Mouse (Mus musculus): ENCODE data around the gene Gm49333.

Gene Gm49333

DNA sequence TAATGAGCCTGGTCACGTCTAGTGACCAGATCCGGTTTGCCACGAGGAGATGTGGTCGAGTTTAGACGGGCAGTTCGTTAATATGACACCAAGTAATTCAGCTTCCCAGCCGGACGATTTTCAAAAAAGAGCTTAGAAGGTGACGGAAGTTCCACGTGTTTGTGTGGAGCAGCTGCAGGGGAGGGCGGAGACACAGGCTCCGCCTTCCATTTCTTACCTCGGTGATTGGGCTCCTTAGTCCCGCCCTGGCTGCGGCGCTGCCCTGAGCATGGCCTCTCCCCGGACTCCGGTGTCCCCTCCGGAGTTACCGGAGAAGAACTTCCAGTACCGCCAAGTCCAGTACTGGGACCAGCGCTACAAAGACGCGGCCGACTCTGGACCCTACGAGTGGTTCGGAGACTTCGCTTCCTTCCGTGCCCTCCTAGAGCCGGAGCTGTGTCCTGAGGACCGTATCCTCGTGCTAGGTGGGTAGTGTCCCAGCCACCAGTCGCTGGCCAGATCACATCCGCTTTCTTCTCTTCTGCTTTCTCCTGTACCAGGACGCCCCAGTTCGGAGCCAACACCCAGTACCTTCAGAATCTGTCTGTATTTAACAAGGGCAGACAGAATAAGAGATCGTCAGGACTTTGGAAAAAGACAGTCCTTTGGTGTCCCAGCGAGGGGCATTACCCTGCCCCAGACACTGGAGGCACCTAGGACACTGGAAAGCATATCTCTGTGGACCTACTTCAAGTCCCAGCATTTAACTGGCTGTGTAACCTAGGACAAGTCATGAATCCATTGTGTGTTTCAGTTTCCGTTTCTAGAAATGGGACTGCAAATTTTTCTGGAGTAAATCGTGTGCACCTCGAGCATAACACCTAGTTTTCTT, at the start of gene Gm49333, which contains the start of the genes Eef1akmt4 and Alg3:
Gene Gm49333, plus strand, starts transcription at position 254 of the 871 bp plus-strand sequence.
Gene Eef1akmt4, plus strand, starts transcription at position 237 of the 871 bp plus-strand sequence.
Gene Alg3, minus strand, starts transcription at position 379 of the 871 bp plus-strand sequence.
- DNase-seq (ENCODE audit: low spot score in 2 of 2), result peak; percentile 87

DNA sequence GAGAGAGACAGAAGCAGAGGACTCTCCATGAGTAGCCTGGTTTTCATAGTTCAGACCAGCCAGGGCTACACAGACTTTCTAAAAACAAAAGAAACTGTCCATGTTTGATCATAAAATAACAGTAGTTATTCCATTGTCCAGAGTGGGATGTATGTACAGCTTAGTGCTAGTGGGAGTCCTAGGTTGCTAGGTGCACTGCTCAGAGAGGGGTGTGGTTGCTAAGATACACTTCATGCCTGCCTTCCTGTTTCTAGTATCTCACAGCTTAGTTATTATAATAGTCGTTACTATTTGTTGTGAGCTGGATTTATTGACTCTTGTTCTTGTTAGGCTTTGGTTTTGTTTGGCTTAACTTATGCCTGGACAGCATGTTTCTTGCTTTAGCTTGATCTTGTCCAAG, 46.3 kb upstream of the Gm49333 start:
- no peak for DNase-seq (ENCODE audit: low spot score in 2 of 2)

DNA sequence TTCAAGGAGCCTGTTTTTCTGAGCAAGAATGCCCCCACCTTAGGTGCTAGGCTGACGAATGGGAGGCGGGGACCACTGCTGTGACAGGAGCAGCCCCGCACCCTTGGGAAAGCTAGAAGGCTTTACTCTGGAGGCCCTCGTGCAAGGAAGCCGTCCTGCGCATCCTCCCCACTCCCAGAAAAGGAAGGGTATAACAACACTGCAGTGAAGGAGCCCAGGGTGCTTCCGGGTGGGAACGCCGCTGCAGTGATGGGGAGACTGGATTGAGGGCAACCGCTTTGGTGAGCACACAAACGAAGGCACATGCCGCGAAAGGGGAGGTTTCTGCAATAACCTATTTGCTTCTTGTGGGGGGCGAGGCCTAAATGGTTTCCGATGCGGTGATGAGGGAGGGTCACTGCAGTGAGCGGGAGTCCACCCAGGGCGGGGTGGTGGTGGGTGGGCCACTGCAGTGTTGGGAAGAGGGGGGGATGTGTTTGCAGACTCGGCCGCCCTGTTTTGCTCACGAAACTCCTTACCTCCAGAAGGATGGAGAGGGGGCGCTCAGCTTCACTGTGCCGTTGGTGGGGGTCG, 22.0 kb upstream of the Gm49333 start, which contains the start of gene Vwa5b2:
Gene Vwa5b2, plus strand, starts transcription at position 106 of the 573 bp plus-strand sequence.
- no peak for DNase-seq (ENCODE audit: low spot score in 2 of 2)

DNA sequence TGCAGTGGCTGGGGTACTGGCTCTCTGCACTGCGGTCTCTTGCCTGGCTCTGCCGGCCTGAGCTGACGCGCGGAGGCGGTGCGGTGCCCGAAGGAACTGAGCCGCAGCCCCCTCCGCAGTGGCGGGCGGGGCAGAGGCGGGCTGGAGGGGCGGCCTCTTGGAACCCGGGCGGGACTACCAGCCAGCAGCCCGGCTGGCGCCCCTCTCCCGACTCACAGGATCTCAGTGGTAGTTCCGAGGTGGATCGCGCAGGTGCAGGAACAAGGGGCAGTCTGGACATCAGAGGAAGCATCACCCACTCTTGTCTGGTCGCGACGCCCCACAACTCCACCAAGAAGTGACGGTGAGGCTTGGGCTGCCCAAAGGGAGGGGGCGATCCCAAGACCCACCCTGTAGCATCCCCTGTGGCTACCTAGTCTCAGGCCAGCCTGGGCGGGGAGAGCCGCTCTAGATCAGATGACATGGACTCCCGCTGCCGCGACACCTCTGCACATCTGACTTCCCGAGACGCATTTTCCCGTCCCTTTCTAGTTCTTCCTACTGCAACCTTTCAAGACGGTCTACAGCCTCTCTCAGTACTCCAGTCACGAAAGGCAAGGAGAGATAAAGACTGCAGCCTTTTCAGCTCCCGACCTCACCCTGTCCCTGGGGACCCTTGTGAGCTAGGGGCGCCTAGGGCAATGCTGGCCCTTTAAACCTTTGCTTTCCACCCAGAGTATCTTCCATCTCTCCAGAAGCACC, 21.3 kb upstream of the Gm49333 start:
- no peak for DNase-seq (ENCODE audit: low spot score in 2 of 2)

DNA sequence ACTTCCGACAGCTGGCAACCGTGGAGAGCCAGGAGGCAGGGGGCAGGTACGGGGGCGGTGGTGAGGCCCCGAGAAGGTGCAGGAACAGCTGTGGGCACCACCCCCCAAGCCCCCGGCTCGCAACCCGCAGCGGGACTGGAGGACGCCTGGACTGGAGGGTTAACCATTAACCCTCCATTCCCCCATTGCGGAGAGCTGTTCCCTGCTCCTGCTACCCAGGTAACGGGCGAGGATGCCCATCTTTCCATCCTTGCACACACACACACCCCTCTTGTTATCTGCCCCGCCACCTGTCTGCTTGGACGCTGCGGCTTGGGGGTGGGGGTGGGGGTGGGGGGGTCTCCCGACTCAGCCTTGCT, 20.8 kb upstream of the Gm49333 start:
- DNase-seq (ENCODE audit: low spot score in 2 of 2), result no peak

DNA sequence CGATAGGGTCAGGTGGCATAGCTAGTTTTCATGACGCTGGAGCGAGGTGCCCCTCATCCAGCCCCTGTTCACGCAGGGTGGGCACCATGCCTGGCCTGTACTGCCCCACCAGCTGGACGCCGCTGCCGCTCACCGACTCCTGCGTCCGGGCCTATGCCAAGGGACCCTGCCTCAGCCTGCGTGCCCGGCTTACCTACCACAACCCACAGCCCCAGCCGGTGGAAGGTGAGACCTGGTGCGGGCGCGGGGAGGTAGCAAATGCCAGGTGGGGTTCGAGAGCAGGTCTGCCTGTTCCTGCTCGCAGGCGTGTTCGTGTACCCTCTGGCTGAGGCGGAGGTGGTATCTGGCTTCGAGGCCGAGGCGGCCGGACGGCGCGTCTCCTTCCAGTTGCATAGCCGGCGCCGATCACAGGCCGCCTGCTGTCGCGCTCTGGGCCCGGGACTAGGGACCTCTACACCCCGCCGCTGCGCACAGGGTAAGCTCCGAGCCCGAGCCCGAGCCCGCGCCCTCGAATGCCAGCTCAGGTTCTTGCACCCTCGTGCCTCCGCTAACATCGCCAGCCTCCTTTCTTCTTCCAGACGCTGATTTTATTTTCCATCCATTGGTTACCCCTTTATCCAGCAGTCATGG, 20.2 kb upstream of the Gm49333 start:
- no peak for DNase-seq (ENCODE audit: low spot score in 2 of 2)

DNA sequence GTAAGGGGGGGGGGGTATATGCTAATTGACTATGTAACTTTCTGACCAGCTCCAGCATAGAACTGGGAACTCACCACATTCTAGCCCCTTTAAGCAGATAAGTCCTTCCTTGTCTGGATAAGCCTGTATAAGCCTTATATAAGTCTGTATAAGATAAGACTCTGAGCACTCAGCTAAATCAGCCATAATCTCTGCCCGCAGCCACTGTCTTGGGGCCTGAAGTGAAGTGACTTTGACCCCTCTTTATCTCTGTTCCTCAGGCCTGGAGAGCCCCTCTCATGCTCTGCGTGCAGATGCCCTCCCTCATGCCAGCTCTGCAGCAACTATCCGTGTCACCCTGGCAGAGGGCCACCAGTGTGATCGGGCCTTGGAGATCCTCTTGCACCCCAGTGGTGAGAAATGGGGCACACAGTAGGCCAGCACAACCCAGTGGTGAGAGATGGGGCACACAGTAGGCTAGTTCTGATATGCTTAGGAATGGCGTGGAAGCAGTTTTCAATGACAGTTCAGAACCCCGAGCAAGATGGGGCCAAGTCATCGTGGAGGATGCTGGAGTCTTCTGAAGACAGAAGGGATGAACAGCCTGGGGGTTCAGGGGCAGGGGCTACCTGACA, 16.2 kb upstream of the Gm49333 start:
- DNase-seq (ENCODE audit: low spot score in 2 of 2), result no peak

DNA sequence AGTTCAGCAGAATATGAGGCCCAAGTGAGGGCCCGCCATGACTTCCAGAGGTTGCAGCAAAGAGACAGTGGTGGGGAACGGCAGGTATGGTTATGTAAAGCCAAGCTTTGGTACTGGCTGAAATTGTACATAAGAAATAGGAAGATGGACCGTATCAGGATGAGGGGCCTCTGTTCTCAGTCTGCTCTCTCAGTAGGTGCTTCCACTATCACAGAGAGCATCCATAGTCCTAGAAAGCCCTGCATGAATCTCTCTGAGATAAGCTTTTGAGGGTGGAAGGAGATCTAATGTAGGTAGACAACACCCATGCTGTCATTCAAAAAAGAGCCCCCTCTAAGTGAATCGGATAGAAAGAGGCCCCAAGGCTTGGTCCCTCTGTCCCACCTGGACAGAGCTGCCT, 15.7 kb upstream of the Gm49333 start:
- no peak for DNase-seq (ENCODE audit: low spot score in 2 of 2)

DNA sequence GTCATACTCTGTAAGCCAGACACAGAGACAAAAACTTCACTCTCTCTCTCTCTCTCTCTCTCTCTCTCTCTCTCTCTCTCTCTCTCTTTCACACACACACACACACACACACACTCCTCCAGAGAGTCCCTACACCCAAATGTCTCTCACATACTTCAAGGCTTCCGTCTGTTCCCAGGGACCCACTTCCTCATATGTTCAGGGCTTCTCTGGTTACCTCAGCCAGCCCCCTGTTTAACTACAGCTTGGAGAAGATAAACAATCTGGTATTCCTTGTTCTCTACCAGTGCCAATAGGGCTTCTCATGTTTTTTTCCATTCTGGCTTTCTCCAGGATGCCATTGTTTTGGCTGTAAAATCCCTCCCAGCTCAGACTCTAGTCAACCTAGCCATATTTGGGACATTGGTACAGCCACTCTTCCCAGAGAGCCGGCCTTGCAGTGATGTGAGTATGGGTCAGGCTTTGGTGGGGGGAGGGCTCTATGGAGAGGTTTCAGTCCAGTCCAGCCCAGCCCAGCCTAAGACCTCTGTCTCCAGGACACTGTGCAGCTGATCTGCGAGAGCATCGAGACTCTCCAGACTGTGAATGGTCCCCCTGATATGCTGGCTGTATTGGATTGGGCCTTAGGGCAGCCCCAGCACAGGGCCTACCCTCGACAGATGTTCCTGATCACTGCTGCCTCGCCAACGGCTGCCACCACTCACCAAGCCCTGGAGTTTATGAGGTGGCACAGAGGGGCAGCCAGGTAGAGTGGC, 14.5 kb upstream of the Gm49333 start:
- DNase-seq (ENCODE audit: low spot score in 2 of 2), result no peak

DNA sequence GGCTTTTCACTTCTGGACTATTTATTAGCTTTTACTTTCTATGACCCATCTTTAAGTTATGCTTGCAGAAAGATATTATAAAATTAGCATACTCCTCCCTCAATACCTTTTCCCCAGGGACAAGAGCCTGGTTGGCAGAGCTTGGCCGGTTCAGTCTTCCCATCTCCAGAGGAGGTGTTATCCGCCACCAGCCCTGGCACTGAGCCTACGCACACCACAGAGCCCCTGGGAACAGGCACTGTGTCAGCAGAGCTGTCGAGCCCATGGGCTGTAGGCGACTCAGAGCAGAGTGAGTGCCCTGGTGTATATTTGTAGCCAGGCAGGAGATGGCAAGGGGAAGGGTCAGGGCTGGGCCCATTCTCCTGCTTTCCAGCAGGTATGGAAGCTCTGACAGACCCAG, 10.9 kb upstream of the Gm49333 start:
- no peak for DNase-seq (ENCODE audit: low spot score in 2 of 2)

DNA sequence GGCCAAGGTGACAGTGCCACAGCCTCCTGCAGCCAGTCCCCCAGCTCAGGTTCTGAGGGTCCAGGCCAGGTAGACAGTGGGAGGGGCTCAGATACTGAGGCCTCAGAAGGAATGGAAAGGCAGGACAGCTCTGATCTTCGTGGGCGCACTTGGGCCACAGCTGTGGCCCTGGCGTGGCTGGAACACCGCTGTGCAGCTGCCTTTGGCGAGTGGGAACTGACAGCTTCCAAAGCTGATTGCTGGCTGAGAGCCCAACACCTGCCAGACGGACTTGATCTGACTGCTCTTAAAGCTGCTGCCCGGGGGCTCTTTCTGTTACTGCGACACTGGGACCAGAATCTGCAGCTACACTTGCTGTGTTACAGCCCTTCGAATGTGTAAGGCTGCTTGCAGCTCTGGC, 6.7 kb upstream of the Gm49333 start:
- no peak for DNase-seq (ENCODE audit: low spot score in 2 of 2)

DNA sequence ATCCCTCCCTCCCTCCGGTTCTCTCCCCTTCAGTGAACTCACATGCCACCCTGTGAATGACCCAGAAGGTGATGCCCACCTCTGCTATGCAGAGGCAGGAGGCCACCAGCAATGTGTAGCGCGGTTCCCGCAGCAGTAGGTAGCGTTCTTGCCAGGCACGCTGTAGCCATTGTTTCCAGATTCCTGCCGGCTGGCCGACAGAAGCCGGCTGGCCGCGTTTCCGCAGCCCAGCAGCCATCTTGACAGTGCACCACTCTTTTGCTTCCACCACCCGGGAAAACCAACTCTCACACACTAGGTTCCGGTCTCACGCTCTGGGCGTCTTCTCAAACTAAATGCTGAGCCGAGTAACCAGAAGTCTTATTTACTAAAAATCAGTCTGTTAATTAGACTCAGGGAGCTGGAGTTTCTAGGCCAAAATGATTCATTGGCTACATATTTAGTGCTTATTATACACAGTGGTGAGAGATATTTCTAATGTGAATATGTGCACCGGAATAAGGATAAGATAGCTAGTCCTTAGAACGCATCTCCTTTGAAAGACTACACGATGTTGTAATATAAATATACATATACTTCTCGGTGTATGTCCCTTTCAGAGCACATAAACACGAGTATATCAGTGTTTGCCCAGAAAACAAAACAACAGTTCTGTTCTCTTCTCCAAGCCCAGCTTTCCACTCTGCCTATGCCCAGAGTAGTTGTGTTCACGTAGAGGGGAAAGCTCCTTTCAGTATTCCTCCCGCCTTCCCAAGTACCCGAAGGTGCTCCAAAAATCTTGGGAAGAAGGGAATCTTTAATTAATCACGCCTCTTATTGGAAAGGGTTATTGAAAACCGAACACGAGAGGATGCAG, 681 bp upstream of the Gm49333 start:
- peak; percentile 69 to 72 for DNase-seq (ENCODE audit: low spot score in 2 of 2)

DNA sequence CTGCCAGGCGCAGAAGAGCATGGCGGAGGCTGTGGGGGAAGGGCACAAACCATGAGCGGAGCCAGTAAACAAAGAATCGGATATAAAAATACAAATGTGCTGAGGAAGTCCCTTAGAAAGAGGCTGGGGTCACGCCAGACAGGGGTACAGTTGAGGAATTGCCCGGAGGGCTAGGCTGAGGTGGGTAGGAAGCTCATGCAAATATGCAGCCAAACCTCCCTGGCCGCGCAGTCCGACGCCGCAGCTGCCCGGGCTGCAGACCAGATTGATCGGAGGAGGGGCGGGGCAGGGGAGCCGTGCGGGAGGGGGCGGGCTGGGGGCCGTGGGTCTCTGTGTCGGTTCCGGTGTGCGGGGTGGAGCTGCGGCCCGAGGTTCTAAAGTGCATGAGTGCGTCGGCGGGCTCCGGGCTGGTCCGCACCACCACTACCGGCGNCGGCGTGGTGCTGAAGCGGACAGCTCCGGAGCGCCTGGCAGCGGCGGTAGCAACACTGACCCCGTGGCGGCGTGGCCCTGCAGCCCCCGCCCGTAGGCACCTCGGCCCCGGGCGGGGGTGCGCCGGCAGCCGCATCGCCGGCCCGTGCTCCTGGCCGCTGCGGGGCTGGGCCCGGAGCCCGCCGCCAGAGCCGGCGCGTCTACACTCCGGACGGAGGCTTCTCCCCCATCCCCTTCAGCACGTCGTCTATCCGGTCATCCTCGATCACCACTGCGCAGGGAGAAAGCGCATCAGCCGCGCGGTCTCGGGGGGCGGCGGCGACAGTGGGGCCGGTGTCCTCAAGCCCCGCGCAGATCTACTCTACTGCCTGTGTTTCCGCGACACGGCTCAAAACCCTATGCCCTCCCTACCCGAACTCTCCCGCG, 8.4 kb downstream of the Gm49333 start:
- DNase-seq (ENCODE audit: low spot score in 2 of 2), result no peak

DNA sequence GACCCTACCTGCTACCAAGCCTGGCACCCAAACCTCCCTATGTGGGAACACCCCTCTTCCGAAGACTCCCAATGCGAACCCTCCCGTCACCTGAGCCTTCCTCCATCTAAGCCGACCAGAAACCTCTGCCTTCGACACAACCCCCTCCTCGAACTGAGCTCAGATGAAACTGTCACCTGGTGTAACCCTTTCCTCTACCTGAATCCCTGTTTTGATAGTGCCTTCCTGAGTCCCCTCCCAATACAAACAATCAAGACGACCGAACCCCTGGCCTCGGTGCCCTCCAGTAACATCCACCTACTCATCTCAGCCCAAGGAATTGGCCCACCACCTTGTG, 9.0 kb downstream of the Gm49333 start:
- DNase-seq (ENCODE audit: low spot score in 2 of 2), result no peak

DNA sequence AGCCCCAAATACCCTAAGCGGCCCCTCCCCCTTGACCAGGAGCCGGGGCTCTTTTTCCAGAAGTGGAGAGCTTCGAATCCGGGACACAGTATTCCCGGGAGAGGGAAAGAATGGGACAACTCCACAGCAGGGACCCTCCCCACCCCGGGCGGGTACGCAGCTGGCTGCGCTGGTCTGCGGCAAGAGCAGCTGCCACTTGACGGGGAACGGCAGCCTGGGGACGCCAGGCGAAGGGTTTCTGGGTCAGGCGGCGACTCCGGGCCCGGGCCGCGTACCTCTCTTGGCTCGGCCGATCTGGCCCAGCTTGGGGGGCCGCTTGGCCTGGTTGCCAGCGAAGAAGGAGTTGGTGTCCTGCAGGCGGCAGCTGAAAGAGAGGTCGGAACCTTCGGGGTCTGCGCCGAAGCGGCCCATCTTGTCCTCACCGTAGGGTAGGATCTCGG, 9.4 kb downstream of the Gm49333 start:
- no peak for DNase-seq (ENCODE audit: low spot score in 2 of 2)

DNA sequence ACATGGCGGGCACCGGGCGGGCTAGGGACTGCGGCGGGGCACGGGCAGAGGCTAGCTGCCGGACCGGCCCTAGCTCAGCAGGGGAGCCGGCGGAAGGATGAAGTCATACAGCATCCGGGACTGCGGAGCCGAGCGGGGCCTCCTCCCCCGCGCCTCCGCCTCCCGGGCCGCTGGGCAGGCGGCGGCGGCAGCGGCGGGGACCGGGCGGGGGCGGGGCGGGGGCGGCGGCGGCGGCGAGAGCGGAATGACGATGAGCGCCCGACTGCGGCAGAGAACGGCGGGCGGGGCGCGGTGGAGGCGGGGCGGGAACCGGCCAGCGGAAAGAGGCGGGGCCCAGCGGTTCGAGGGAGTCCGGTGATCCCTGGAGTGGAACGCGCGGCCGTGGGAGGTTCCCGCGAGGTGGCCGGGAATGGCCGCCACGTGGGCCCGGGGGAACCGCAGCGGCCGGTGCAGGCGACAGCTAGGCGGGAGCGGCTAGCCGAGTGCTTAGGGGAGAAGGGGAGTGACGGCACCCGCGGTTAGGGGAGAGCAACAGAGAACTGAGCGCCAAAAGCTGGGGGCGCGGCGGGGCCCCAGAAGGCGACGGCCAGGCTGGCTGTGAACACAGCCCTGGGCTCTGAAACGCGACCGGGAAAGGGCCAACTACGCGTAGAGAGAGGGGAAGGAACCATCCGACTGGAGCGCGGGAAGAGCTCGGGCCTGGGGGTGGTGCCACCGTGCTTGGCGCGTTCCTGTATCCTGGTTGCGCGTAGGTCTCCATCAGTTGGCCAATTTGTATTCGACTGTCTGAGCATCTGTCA, 10.0 kb downstream of the Gm49333 start, which contains the start of gene Camk2n2:
Gene Camk2n2, minus strand, starts transcription at position 97 of the 800 bp plus-strand sequence.
- peak; percentile 47 to 54 for DNase-seq (ENCODE audit: low spot score in 2 of 2)

DNA sequence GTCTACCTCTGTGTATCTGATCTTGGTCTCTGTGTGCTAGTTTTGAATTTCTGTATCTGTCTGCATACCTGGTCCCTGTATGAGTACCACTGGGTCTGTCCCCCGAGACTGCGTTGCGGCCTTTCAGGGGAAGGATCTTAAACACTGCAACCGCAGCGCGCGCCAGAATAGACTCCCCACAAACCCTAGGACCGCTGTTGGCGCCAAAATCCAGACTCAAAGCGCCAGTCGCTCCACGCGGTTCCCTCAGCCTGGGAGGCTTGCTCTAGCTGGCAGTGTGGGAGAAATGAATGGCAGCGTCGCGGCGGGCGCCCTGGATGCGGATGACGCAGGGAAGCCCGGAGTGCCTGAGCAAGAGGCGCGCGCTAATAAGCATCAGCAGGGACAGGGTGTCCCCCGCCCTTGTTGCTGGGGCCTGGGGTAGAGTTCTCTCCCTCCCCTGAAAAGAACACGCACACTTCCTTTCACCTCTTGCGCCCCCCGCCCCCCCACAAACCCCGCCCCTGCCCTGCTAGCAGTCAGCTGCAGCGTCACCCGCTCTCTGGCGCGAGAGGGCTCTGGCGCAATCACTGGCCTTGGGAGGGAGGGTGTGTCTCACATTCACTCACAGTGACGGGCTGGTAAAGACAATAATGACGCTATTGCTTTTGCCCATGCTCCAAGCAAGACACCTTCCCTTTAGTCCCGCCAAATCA, 10.7 kb downstream of the Gm49333 start:
- peak in 1 of 2 experiments; percentile 21 for DNase-seq (ENCODE audit: low spot score in 2 of 2)
